Mouse (Mus musculus) testis, adult 2 months (tissue): ENCODE results near the gene Per1.

ENCODE experiments used
- CTCF ChIP-seq: fragments of 200-500 bp; IDR thresholded peaks from 2 replicates; pipeline ENCODE4 v1.5.1; 2012; ENCODE audit warnings: low read depth, mild to moderate bottlenecking, inconsistent platforms, low read length, moderate library complexity; ENCODE audit not compliant: control insufficient read depth, insufficient read depth, insufficient replicate concordance
- POLR2A ChIP-seq: fragments of 200-500 bp; IDR thresholded peaks from 2 replicates; pipeline ENCODE4 v1.6.1; 2012; ENCODE audit warnings: low read depth, mild to moderate bottlenecking, inconsistent platforms, low read length, moderate library complexity; ENCODE audit not compliant: control insufficient read depth

GRCm38 (mm10) chr11:69092871-69093270, 2.1 kb upstream of the Per1 start:
- no peak for TF ChIP-seq POLR2A
- no peak for TF ChIP-seq CTCF
